8 mouse cellular contexts compared by ENCODE assay signal in the genomic region with DNA sequence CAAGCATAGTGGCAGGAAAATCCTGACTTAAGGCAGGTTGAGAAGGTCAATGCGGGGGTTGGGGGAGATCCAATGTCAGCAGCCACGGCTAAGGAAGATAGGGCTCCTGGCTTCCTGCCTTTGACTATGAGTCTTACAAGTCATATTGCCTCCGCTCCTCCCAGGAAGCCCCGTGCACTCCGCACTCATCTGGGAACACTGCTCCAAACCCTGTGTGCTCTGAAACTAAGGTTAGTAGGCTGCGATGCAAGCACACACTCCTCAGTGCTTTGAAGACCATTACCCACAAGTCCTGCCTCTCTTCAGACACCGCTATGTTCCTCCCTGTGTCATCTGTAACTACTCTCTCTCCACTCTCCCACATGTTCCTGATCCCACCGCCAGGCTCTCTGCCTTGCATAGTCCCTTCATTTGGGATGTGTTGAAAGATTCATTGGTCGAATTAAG.
A peak's percentile ranks its signal among the peaks of the same experiment; 100 is the strongest.
DNase-seq lines count a peak whose midpoint lies in the region; ATAC-seq lines count a peak whose summit lies in the region.

No protein-coding gene starts in this region.

- no peaks in the 10 kb centered on the region; the same call in 1 of the 2 replicates for H3K27me3 ChIP-seq in neural tube, embryonic 12.5 days (replicated peaks)
- H3K27me3 ChIP-seq in heart, embryonic 14.5 days (ENCODE audit: control insufficient read depth, insufficient read depth, low read length) = no peaks in the 10 kb centered on the region
- peaks cover 13% of the 10 kb centered on the region for H3K27me3 ChIP-seq in midbrain, embryonic 15.5 days (replicated peaks)

- H3K4me1 ChIP-seq in neural tube, embryonic 12.5 days = peaks cover 16% of the 10 kb centered on the region; the same call in 1 of the 2 replicates
- H3K4me1 ChIP-seq in heart, embryonic 14.5 days (ENCODE audit: control insufficient read depth in 2 of 2, insufficient read depth in 2 of 2, low read length in 2 of 2) = peaks cover 22 to 65% of the 10 kb centered on the region in 2 experiments
- H3K4me1 ChIP-seq in midbrain, embryonic 15.5 days = peaks cover 14% of the 10 kb centered on the region

- no peaks in the 10 kb centered on the region for H3K9me3 ChIP-seq in neural tube, embryonic 12.5 days
- H3K9me3 ChIP-seq in heart, embryonic 14.5 days (ENCODE audit: control insufficient read depth, low read length) = peaks cover 7% of the 10 kb centered on the region; the same call in 1 of the 2 replicates
- no peaks in the 10 kb centered on the region for H3K9me3 ChIP-seq in midbrain, embryonic 15.5 days

- ATAC-seq in neural tube, embryonic 12.5 days (ENCODE audit: low FRiP score, low read depth) = no peak
- ATAC-seq in heart, embryonic 14.5 days (ENCODE audit: insufficient number of reproducible peaks, insufficient read depth, low FRiP score, low read depth) = peak; percentile 17; the same call in 1 of the 2 replicates
- no peak for ATAC-seq in midbrain, embryonic 15.5 days (replicated peaks)

- WGBS in neural tube, embryonic 12.5 days = 78% methylated on average over 9 of the region's 9 CpGs
- WGBS in heart, embryonic 14.5 days = 26% methylated on average over 9 of the region's 9 CpGs
- WGBS in midbrain, embryonic 15.5 days = 86% methylated on average over 9 of the region's 9 CpGs

- H3K9ac ChIP-seq in neural tube, embryonic 12.5 days = no peak overlapping the region
- H3K9ac ChIP-seq in heart, embryonic 14.5 days (ENCODE audit: low read length) = peak overlapping the region; percentile 95
- no peak overlapping the region for H3K9ac ChIP-seq in midbrain, embryonic 15.5 days

- H3K4me2 ChIP-seq in neural tube, embryonic 12.5 days (replicated peaks) = peak overlapping the region; percentile 74
- H3K4me2 ChIP-seq in heart, embryonic 14.5 days (ENCODE audit: low read length) = peak overlapping the region; percentile 85
- H3K4me2 ChIP-seq in midbrain, embryonic 15.5 days = peak overlapping the region; percentile 95

- no peak for DNase-seq in neural tube, embryonic 10.5 days (ENCODE audit: extremely low spot score, low spot score)
- DNase-seq in kidney, postnatal 25 days = peak; percentile 73 to 80
- no peak for DNase-seq in cerebellum, postnatal 10 days
- DNase-seq in thymus, postnatal 0 days (ENCODE audit: low spot score) = no peak
- no peak for DNase-seq in frontal cortex, adult 2 months (ENCODE audit: extremely low spot score in 1 of 2, low spot score in 1 of 2)

- peaks cover 3% of the 10 kb centered on the region; the same call in 1 of the 2 replicates for H3K36me3 ChIP-seq in neural tube, embryonic 12.5 days
- peaks cover 32% of the 10 kb centered on the region for H3K36me3 ChIP-seq in heart, embryonic 14.5 days (ENCODE audit: control insufficient read depth, insufficient read depth, low read length)
- no peaks in the 10 kb centered on the region for H3K36me3 ChIP-seq in midbrain, embryonic 15.5 days (replicated peaks)

- H3K27ac ChIP-seq in neural tube, embryonic 12.5 days = no peak overlapping the region
- peak overlapping the region; percentile 98 to 99 for H3K27ac ChIP-seq in heart, embryonic 14.5 days (replicated peaks in 1 of 2; ENCODE audit: control insufficient read depth in 1 of 2, insufficient read depth in 1 of 2, low read depth in 2 of 2, low read length in 2 of 2)
- H3K27ac ChIP-seq in midbrain, embryonic 15.5 days = no peak overlapping the region

- peak overlapping the region; percentile 5; the same call in 1 of the 2 replicates for H3K4me3 ChIP-seq in neural tube, embryonic 12.5 days
- H3K4me3 ChIP-seq in heart, embryonic 14.5 days (ENCODE audit: control insufficient read depth in 1 of 2, insufficient read depth in 1 of 2, low read depth in 1 of 2, low read length in 2 of 2) = peak overlapping the region; percentile 60 to 72
- H3K4me3 ChIP-seq in midbrain, embryonic 15.5 days = no peak overlapping the region

Comparison
In these comparisons a context has a peak if more than half of its experiments do, and no peak if none do; other contexts are left out.
1. H3K27ac ChIP-seq: peak in heart, embryonic 14.5 days (2 of 2); none in neural tube, embryonic 12.5 days (single experiment) and midbrain, embryonic 15.5 days (single experiment).
2. DNase-seq: peak in kidney, postnatal 25 days (2 of 2); none in neural tube, embryonic 10.5 days (single experiment), cerebellum, postnatal 10 days (0 of 2), thymus, postnatal 0 days (single experiment) and frontal cortex, adult 2 months (0 of 2).
3. Peak in every context shown above with its lines, with median percentiles within 50 percentile points of each other: H3K4me2 ChIP-seq.